Comparison of ENCODE assay signal across 23 mouse cellular contexts in the genomic region with DNA sequence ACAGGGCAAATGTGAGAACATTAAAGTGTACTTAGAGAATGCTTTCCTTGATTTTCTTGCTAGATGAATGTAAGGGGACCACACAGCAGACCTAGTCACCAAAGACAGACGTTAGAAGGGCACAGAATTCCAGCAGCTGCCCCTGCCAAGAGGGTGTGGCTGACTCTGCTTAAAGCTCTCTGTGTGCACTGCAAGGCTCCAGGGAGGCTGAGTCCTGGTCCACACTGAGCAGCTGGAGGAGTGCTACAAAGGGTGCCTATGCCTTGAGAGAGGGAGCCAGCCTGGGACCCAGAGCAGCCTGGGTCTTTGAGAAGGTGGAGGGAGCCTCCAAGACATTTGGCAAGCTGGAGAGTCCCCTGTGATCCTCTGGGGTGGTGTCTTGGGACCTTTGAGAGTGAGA. TPM values are rescaled to one million over a fixed set of nuclear protein-coding genes. Genes with fewer than 3 reads are reported as not detected.
DNase-seq lines count a peak whose midpoint lies in the region; ATAC-seq and TF ChIP-seq lines count a peak whose summit lies in the region.
"Had no signal": no experiment of that assay in that cellular context is flagged by ENCODE, and none has a peak within 500 bp of the region (broad histone marks: within the 10 kb centered on the region; RNA-seq: fewer than 3 reads in every experiment).

No protein-coding gene starts in this region.

- DNase-seq in heart, adult 11 months: peak; percentile 82
- DNase-seq in heart, postnatal 10 days: no peak
- DNase-seq in urinary bladder, adult 2 months (ENCODE audit: low spot score): peak; percentile 14
- no peak for DNase-seq in urinary bladder, postnatal 4 days (ENCODE audit: low spot score in 2 of 2)
- DNase-seq in left cerebral cortex, postnatal 4 days: no peak
- DNase-seq: adrenal gland, adult 2 months; cerebellum, adult 11 months; cerebellum, adult 8-10 months; cerebellum, postnatal 14 days; embryo, embryonic 11 days; heart, adult 2 months had no signal

- no peak; the same call in 1 of the 2 replicates for ATAC-seq in limb, embryonic 12.5 days (ENCODE audit: insufficient number of reproducible peaks, insufficient read depth, low FRiP score, low TSS enrichment, low read depth)
- no peak for ATAC-seq in forebrain, embryonic 13.5 days
- ATAC-seq: forebrain, embryonic 14.5 days had no signal

- H3K27me3 ChIP-seq in limb, embryonic 12.5 days: peaks cover 10% of the 10 kb centered on the region; the same call in 1 of the 2 replicates
- H3K27me3 ChIP-seq in small intestine, adult 2 months (ENCODE audit: control insufficient read depth, insufficient read depth, low read length): no peaks in the 10 kb centered on the region
- peaks cover 5% of the 10 kb centered on the region; the same call in 1 of the 2 replicates for H3K27me3 ChIP-seq in forebrain, embryonic 13.5 days
- H3K27me3 ChIP-seq: hindbrain, embryonic 15.5 days had no signal

- H3K9me3 ChIP-seq in limb, embryonic 12.5 days: 0 out of 2 replicates have a peak, but pooled peaks cover 3% of the 10 kb centered on the region
- 0 out of 2 replicates have a peak, but pooled peaks cover 4% of the 10 kb centered on the region for H3K9me3 ChIP-seq in forebrain, embryonic 13.5 days (replicated peaks)
- H3K9me3 ChIP-seq: embryonic facial prominence, embryonic 12.5 days; heart, embryonic 15.5 days; hindbrain, embryonic 10.5 days; hindbrain, embryonic 15.5 days had no signal

- intact Hi-C loops in heart, postnatal 10 days (cut with DNase I): no loop called here
- intact Hi-C loops in left cerebral cortex, postnatal 4 days (cut with DNase I): no loop called here

- H3K9ac ChIP-seq in limb, embryonic 12.5 days (replicated peaks): no peak overlapping the region
- no peak overlapping the region for H3K9ac ChIP-seq in forebrain, embryonic 13.5 days
- H3K9ac ChIP-seq: embryonic facial prominence, embryonic 12.5 days; heart, embryonic 15.5 days; hindbrain, embryonic 15.5 days had no signal

- no peak overlapping the region for H3K4me3 ChIP-seq in limb, embryonic 12.5 days (replicated peaks)
- no peak overlapping the region for H3K4me3 ChIP-seq in small intestine, adult 2 months (ENCODE audit: low read depth, low read length)
- H3K4me3 ChIP-seq in forebrain, embryonic 13.5 days: no peak overlapping the region
- H3K4me3 ChIP-seq: embryonic facial prominence, embryonic 12.5 days; heart, adult 2 months; heart, embryonic 15.5 days; hindbrain, embryonic 10.5 days; hindbrain, embryonic 15.5 days had no signal

- peaks cover 8% of the 10 kb centered on the region for H3K4me1 ChIP-seq in limb, embryonic 12.5 days (replicated peaks)
- H3K4me1 ChIP-seq in small intestine, adult 2 months (ENCODE audit: control insufficient read depth, insufficient read depth, insufficient read length, low read length): peaks cover 43% of the 10 kb centered on the region
- H3K4me1 ChIP-seq in forebrain, embryonic 13.5 days: peaks cover 13% of the 10 kb centered on the region

- H3K4me2 ChIP-seq in limb, embryonic 12.5 days: no peak overlapping the region
- H3K4me2 ChIP-seq in forebrain, embryonic 13.5 days: no peak overlapping the region
- H3K4me2 ChIP-seq: embryonic facial prominence, embryonic 12.5 days; heart, embryonic 11.5 days; heart, embryonic 15.5 days; hindbrain, embryonic 15.5 days had no signal

- no peaks in the 10 kb centered on the region for H3K36me3 ChIP-seq in limb, embryonic 12.5 days
- 0 out of 2 replicates have a peak, but pooled peaks cover 1% of the 10 kb centered on the region for H3K36me3 ChIP-seq in small intestine, adult 2 months (ENCODE audit: control insufficient read depth, insufficient read depth, low read length)
- no peaks in the 10 kb centered on the region for H3K36me3 ChIP-seq in forebrain, embryonic 13.5 days (ENCODE audit: poor library complexity, severe bottlenecking)
- H3K36me3 ChIP-seq: embryonic facial prominence, embryonic 12.5 days; heart, embryonic 15.5 days; hindbrain, embryonic 10.5 days; hindbrain, embryonic 15.5 days had no signal

- H3K27ac ChIP-seq in limb, embryonic 12.5 days: peak overlapping the region; percentile 14; the same call in 1 of the 2 replicates
- peak overlapping the region; percentile 91 for H3K27ac ChIP-seq in small intestine, adult 2 months (ENCODE audit: insufficient read depth, low read depth, low read length)
- H3K27ac ChIP-seq in forebrain, embryonic 13.5 days: no peak overlapping the region
- H3K27ac ChIP-seq: heart, adult 2 months; heart, embryonic 15.5 days; hindbrain, embryonic 15.5 days had no signal

- TF ChIP-seq CTCF in small intestine, adult 2 months (IDR thresholded peaks at IDR 0.05; ENCODE audit: extremely low read depth, insufficient read length, insufficient replicate concordance, low read depth, low read length): no peak

- WGBS in limb, embryonic 12.5 days: 20% methylated on average over 1 of the region's 1 CpGs
- WGBS in small intestine, adult 2 months: 8% methylated on average over 1 of the region's 1 CpGs
- WGBS in forebrain, embryonic 13.5 days: 18% methylated on average over 1 of the region's 1 CpGs

- TF ChIP-seq POLR2A in small intestine, adult 2 months (IDR thresholded peaks at IDR 0.05; ENCODE audit: low read depth, low read length): no peak

RNA-seq across cellular contexts. Expression of gene Sept5, which starts 3.6 kb away (rescaled TPM):
- 10 to 100 TPM; 11.3 to 11.6 TPM for total RNA-seq in heart, postnatal 10 days (2021)
- polyA plus RNA-seq in urinary bladder, adult 2 months (2012; rRNA removed): 44.7 and 46.4 TPM in 2 replicates
- 31.7 and 34.2 TPM in 2 replicates for polyA plus RNA-seq in limb, embryonic 12.5 days (2016; fragmentation: Nextera tagmentation; extraction: Ambion mirVana)
- 64.1 and 381 TPM in 2 replicates for polyA plus RNA-seq in small intestine, adult 2 months (2012; rRNA removed)
- 115 and 120 TPM in 2 replicates for polyA plus RNA-seq in forebrain, embryonic 13.5 days (2015; fragmentation: Nextera tagmentation; extraction: Ambion mirVana)
- 100 to 1,000 TPM; 555 to 571 TPM for total RNA-seq in left cerebral cortex, postnatal 4 days (2021)

RNA-seq across cellular contexts. Expression of gene Gm49601, which starts 7.1 kb away (rescaled TPM):
- 1 to 10 TPM; 2.2 to 4.1 TPM for total RNA-seq in heart, postnatal 10 days (2021)
- polyA plus RNA-seq in urinary bladder, adult 2 months (2012; rRNA removed): 11.8 and 15.0 TPM in 2 replicates
- 5.2 and 6.8 TPM in 2 replicates for polyA plus RNA-seq in limb, embryonic 12.5 days (2016; fragmentation: Nextera tagmentation; extraction: Ambion mirVana)
- polyA plus RNA-seq in small intestine, adult 2 months (2012; rRNA removed): 22.7 and 156 TPM in 2 replicates
- polyA plus RNA-seq in forebrain, embryonic 13.5 days (2015; fragmentation: Nextera tagmentation; extraction: Ambion mirVana): 10.0 and 18.2 TPM in 2 replicates
- 100 to 1,000 TPM; 107 to 111 TPM for total RNA-seq in left cerebral cortex, postnatal 4 days (2021)
- total RNA-seq: common myeloid progenitor, adult 5-6 weeks had no signal

RNA-seq across cellular contexts. Expression of gene Gp1bb, which starts 11.1 kb away (rescaled TPM):
- total RNA-seq in heart, postnatal 10 days (2021): 1 to 10 TPM in 1 of 2 experiments, under 1 TPM in 1; 0.77 to 1.2 TPM
- polyA plus RNA-seq in urinary bladder, adult 2 months (2012; rRNA removed): 0.55 and 0.59 TPM in 2 replicates
- polyA plus RNA-seq in limb, embryonic 12.5 days (2016; fragmentation: Nextera tagmentation; extraction: Ambion mirVana): 3.9 and 4.3 TPM in 2 replicates
- polyA plus RNA-seq in small intestine, adult 2 months (2012; rRNA removed): 35.8 and 580 TPM in 2 replicates
- 5.1 and 6.0 TPM in 2 replicates for polyA plus RNA-seq in forebrain, embryonic 13.5 days (2015; fragmentation: Nextera tagmentation; extraction: Ambion mirVana)
- total RNA-seq in left cerebral cortex, postnatal 4 days (2021): 10 to 100 TPM; 10.1 to 11.9 TPM
- total RNA-seq: adrenal gland, adult 2 months; CH12.LX; gastrocnemius, adult 8-10 months had no signal

RNA-seq across cellular contexts. Expression of gene Tbx1, which starts 42.9 kb away (rescaled TPM):
- 1 to 10 TPM in 1 of 2 experiments, under 1 TPM in 1; 0.57 to 1.1 TPM for total RNA-seq in heart, postnatal 10 days (2021)
- 2.0 and 4.1 TPM in 2 replicates for polyA plus RNA-seq in urinary bladder, adult 2 months (2012; rRNA removed)
- 9.4 and 11.2 TPM in 2 replicates for polyA plus RNA-seq in limb, embryonic 12.5 days (2016; fragmentation: Nextera tagmentation; extraction: Ambion mirVana)
- 2.6 and 8.3 TPM in 2 replicates for polyA plus RNA-seq in small intestine, adult 2 months (2012; rRNA removed)
- 0.39 and 0.56 TPM in 2 replicates for polyA plus RNA-seq in forebrain, embryonic 13.5 days (2015; fragmentation: Nextera tagmentation; extraction: Ambion mirVana)
- total RNA-seq in left cerebral cortex, postnatal 4 days (2021): 1 to 10 TPM; 1.2 TPM
- total RNA-seq: common myeloid progenitor, adult 5-6 weeks had no signal

Comparison
In these comparisons a context has a peak if more than half of its experiments do, and no peak if none do; other contexts are left out.
1. DNase-seq: peak in heart, adult 11 months (single experiment) and urinary bladder, adult 2 months (single experiment); none in heart, postnatal 10 days (0 of 2), urinary bladder, postnatal 4 days (0 of 2) and left cerebral cortex, postnatal 4 days (single experiment).